Mouse (Mus musculus): ENCODE measurements around the gene Jmjd8. TPM values are rescaled to one million over a fixed set of nuclear protein-coding genes. Genes with fewer than 3 reads are reported as not detected.
A peak's percentile ranks its signal among the peaks of the same experiment; 100 is the strongest.

The Jmjd8 gene
- polyA plus RNA-seq, 1 experiment from 2014 or later, result 55.4 TPM

DNA sequence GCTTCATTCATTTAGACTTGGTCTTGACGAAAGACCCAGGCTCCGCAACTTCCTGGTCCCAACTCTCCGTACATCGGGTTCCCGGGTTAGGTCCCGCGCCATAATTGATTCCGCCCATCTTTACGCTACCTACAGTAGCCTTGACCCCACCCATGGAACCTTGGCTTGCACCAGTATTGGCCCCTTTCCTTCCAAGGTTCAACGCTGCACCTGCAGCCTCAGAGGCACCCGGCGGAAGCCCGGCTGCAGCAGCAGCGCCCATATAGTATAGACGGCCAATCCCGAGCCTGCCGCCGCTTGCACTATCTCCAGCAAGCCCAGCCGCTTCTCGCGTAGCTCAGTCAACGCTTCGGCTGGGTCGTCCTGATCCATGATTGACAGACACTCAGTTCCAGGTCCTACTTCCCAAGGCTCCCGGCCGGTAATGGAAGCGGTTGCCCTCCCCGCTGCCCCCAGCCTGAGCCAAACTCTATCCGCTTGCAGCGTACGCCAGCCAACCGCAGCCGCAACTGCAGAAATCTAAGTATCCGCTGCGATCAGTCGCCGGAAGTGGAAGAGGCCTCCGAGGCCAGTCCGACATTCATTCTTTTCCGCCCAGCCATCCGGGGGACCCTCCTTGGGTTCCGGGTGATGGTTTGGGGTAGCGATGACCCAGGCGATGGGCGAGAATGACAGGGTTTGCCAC lies 36.7 kb upstream of the Jmjd8 start:
- peaks cover 35% of the 10 kb centered on the region for H3K4me1 ChIP-seq (ENCODE audit: control insufficient read depth, insufficient read depth, low read depth, low read length)
- peak overlapping the region; percentile 91 for H3K27ac ChIP-seq (ENCODE audit: low read depth, low read length)
- peak overlapping the region; percentile 67 for H3K4me2 ChIP-seq (ENCODE audit: low read length)
- H3K9ac ChIP-seq (ENCODE audit: low read depth, low read length), result peak overlapping the region; percentile 82
- ATAC-seq, result peak; percentile 66
- peaks cover 3% of the 10 kb centered on the region; the same call in 1 of the 2 replicates for H3K27me3 ChIP-seq (replicated peaks; ENCODE audit: control insufficient read depth, insufficient read depth, low read length)
- H3K36me3 ChIP-seq (ENCODE audit: control insufficient read depth, insufficient read depth, low read length), result peaks cover 13% of the 10 kb centered on the region
- peak overlapping the region; percentile 73 for H3K4me3 ChIP-seq (ENCODE audit: low read length)
- no peaks in the 10 kb centered on the region for H3K9me3 ChIP-seq (ENCODE audit: control insufficient read depth, low read length)
- WGBS, result under 1% methylated on average over 45 of the region's 45 CpGs

GRCm38 (mm10) chr17:25792615-25793014 lies 36.1 kb upstream of the Jmjd8 start, which contains the start of gene Fam173a:
Fam173a (minus strand) TSS chr17:25792901.
- Histone ChIP-seq H3K4me2 (ENCODE audit: low read length) (peak within 1 kb of the TSS; percentile 67), H3K4me3 (ENCODE audit: low read length) (peak within 1 kb of the TSS; percentile 73), H3K36me3 (ENCODE audit: control insufficient read depth, insufficient read depth, low read length) (peaks cover 13% of the 10 kb centered on the region), H3K9ac (ENCODE audit: low read depth, low read length) (peak within 1 kb of the TSS; percentile 82), H3K27me3 (replicated peaks; ENCODE audit: control insufficient read depth, insufficient read depth, low read length) (peaks cover 3% of the 10 kb centered on the region; the same call in 1 of the 2 replicates), H3K27ac (ENCODE audit: low read depth, low read length) (peak within 1 kb of the TSS; percentile 91), H3K4me1 (ENCODE audit: control insufficient read depth, insufficient read depth, low read depth, low read length) (peaks cover 41% of the 10 kb centered on the region), H3K9me3 (ENCODE audit: control insufficient read depth, low read length) (no peaks in the 10 kb centered on the region)
- 1% methylated on average over 14 of the region's 14 CpGs for WGBS
- peak; percentile 50 for ATAC-seq

GRCm38 (mm10) chr17:25794197-25794596 lies 34.5 kb upstream of the Jmjd8 start:
- Histone ChIP-seq H3K4me3 (ENCODE audit: low read length) (no peak overlapping the region), H3K4me1 (ENCODE audit: control insufficient read depth, insufficient read depth, low read depth, low read length) (peaks cover 41% of the 10 kb centered on the region)

GRCm38 (mm10) chr17:25794998-25795397 lies 33.7 kb upstream of the Jmjd8 start:
- no peaks in the 10 kb centered on the region for H3K36me3 ChIP-seq (ENCODE audit: control insufficient read depth, insufficient read depth, low read length)
- peaks cover 41% of the 10 kb centered on the region for H3K4me1 ChIP-seq (ENCODE audit: control insufficient read depth, insufficient read depth, low read depth, low read length)
- peaks cover 3% of the 10 kb centered on the region; the same call in 1 of the 2 replicates for H3K27me3 ChIP-seq (replicated peaks; ENCODE audit: control insufficient read depth, insufficient read depth, low read length)
- H3K9ac ChIP-seq (ENCODE audit: low read depth, low read length), result peak overlapping the region; percentile 32; the same call in 1 of the 2 replicates
- 35% methylated on average over 17 of the region's 17 CpGs for WGBS
- H3K27ac ChIP-seq (ENCODE audit: low read depth, low read length), result peak overlapping the region; percentile 71
- peak overlapping the region; percentile 83 for H3K4me2 ChIP-seq (ENCODE audit: low read length)
- no peak for ATAC-seq
- peak overlapping the region; percentile 65 for H3K4me3 ChIP-seq (ENCODE audit: low read length)
- H3K9me3 ChIP-seq (ENCODE audit: control insufficient read depth, low read length), result no peaks in the 10 kb centered on the region

More at GRCm38 (mm10) chr17:25794197-25794596, 34.5 kb upstream of the Jmjd8 start:
- Histone ChIP-seq H3K9me3 (ENCODE audit: control insufficient read depth, low read length) (no peaks in the 10 kb centered on the region), H3K4me2 (ENCODE audit: low read length) (peak overlapping the region; percentile 27), H3K36me3 (ENCODE audit: control insufficient read depth, insufficient read depth, low read length) (peaks cover 7% of the 10 kb centered on the region; the same call in 1 of the 2 replicates), H3K9ac (ENCODE audit: low read depth, low read length) (no peak overlapping the region), H3K27me3 (replicated peaks; ENCODE audit: control insufficient read depth, insufficient read depth, low read length) (peaks cover 3% of the 10 kb centered on the region; the same call in 1 of the 2 replicates), H3K27ac (ENCODE audit: low read depth, low read length) (peak overlapping the region; percentile 91)
- WGBS, result 16% methylated on average over 13 of the region's 13 CpGs
- ATAC-seq, result no peak

DNA sequence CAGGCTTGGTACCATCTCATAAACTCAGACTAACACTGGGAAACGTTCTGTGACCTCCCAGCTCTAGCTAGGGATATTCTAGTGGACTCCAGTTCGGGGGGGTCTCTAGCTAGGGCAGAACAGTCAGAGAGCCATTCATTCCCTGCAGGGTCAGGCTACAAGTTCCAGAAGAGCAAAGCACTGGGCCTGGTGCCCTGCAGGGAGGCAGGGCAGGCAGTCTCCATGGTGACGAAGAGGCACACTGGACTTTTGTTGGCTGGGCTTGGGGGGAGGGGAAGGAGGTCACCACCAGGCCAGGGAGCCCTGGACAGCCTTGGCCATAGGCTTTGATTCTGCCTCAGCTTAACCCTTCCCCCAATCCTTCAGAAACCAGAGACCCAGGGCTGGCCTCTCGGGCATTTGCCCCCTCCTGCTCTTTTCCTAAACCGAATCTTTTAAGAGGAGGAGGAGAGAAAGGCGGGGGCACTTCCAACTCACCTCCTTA lies 33.0 kb upstream of the Jmjd8 start, which contains the start of gene AC134908.4:
AC134908.4 (minus strand) TSS at position 51 of the 484 bp plus-strand sequence.
- WGBS, result 18% methylated on average over 6 of the region's 6 CpGs
- H3K27ac ChIP-seq (ENCODE audit: low read depth, low read length), result peak within 1 kb of the TSS; percentile 83
- H3K27me3 ChIP-seq (replicated peaks; ENCODE audit: control insufficient read depth, insufficient read depth, low read length), result peaks cover 3% of the 10 kb centered on the region; the same call in 1 of the 2 replicates
- H3K4me1 ChIP-seq (ENCODE audit: control insufficient read depth, insufficient read depth, low read depth, low read length), result peaks cover 37% of the 10 kb centered on the region
- no peaks in the 10 kb centered on the region for H3K36me3 ChIP-seq (ENCODE audit: control insufficient read depth, insufficient read depth, low read length)
- peak; percentile 57 for ATAC-seq
- H3K9me3 ChIP-seq (ENCODE audit: control insufficient read depth, low read length), result no peaks in the 10 kb centered on the region
- peak within 1 kb of the TSS; percentile 67 for H3K9ac ChIP-seq (ENCODE audit: low read depth, low read length)
- peak within 1 kb of the TSS; percentile 65 for H3K4me3 ChIP-seq (ENCODE audit: low read length)
- H3K4me2 ChIP-seq (ENCODE audit: low read length), result peak within 1 kb of the TSS; percentile 83

- peak overlapping the region; percentile 83 for H3K4me2 ChIP-seq (ENCODE audit: low read length)
- H3K9me3 ChIP-seq (ENCODE audit: control insufficient read depth, low read length), result no peaks in the 10 kb centered on the region
- peaks cover 3% of the 10 kb centered on the region; the same call in 1 of the 2 replicates for H3K27me3 ChIP-seq (replicated peaks; ENCODE audit: control insufficient read depth, insufficient read depth, low read length)
- H3K4me3 ChIP-seq (ENCODE audit: low read length), result peak overlapping the region; percentile 65
- peak overlapping the region; percentile 67 for H3K9ac ChIP-seq (ENCODE audit: low read depth, low read length)
- no peaks in the 10 kb centered on the region for H3K36me3 ChIP-seq (ENCODE audit: control insufficient read depth, insufficient read depth, low read length)
- H3K27ac ChIP-seq (ENCODE audit: low read depth, low read length), result peak overlapping the region; percentile 83
- WGBS, result 1% methylated on average over 29 of the region's 37 CpGs
- no peak for ATAC-seq
- peaks cover 30% of the 10 kb centered on the region for H3K4me1 ChIP-seq (ENCODE audit: control insufficient read depth, insufficient read depth, low read depth, low read length)
Observed at GRCm38 (mm10) chr17:25796211-25796771, 32.4 kb upstream of the Jmjd8 start.

DNA sequence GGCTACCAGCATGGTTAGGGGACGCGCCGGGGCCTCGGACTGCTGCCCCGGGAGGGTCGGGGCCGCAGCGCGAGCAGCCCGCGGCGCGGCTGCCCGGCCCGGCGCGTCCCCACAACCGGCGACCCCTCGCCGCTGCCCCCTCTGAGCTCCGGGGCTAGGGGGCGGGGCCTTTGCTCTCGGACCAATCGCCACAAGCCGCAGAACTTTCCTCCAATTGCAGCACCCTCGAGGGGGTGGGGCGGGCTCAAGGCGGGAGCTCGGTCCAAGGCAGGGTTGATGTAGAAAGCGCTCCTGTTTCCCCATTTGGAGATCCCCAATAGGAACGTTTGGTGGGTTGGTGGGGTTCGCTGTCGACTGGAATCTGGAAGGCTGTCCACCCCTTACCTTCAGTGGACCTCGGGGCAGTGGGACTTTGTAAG lies 31.7 kb upstream of the Jmjd8 start, which contains the start of gene Metrn:
Metrn (minus strand) TSS at position 186 of the 419 bp plus-strand sequence.
- peak within 1 kb of the TSS; percentile 83 for H3K27ac ChIP-seq (ENCODE audit: low read depth, low read length)
- peak within 1 kb of the TSS; percentile 65 for H3K4me3 ChIP-seq (ENCODE audit: low read length)
- H3K4me2 ChIP-seq (ENCODE audit: low read length), result peak within 1 kb of the TSS; percentile 83
- peaks cover 28% of the 10 kb centered on the region for H3K4me1 ChIP-seq (ENCODE audit: control insufficient read depth, insufficient read depth, low read depth, low read length)
- no peaks in the 10 kb centered on the region for H3K9me3 ChIP-seq (ENCODE audit: control insufficient read depth, low read length)
- ATAC-seq, result peak; percentile 55
- H3K27me3 ChIP-seq (replicated peaks; ENCODE audit: control insufficient read depth, insufficient read depth, low read length), result peaks cover 3% of the 10 kb centered on the region; the same call in 1 of the 2 replicates
- 0% methylated on average over 28 of the region's 35 CpGs for WGBS
- H3K36me3 ChIP-seq (ENCODE audit: control insufficient read depth, insufficient read depth, low read length), result no peaks in the 10 kb centered on the region
- H3K9ac ChIP-seq (ENCODE audit: low read depth, low read length), result peak within 1 kb of the TSS; percentile 67

DNA sequence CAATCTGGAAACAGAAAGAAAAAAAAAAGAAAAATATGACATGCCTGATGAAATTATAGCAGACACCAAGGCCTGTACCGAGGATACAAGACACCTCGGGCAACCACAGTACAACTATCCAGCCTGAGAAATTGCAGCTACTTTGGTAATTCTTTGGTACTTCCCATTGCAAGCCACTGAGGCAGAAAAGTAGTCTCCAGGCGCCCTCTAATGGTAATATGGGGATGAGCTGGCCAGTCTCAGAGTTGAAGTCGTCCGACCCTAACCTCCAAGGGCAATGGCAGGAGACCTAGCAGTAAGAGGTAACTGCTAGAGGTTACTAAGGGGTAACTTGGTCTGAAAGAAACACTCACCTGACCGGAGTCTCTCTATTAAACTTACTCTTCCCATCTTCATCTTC lies 27.6 kb upstream of the Jmjd8 start:
- H3K4me1 ChIP-seq (ENCODE audit: control insufficient read depth, insufficient read depth, low read depth, low read length), result peaks cover 30% of the 10 kb centered on the region
- peaks cover 3% of the 10 kb centered on the region; the same call in 1 of the 2 replicates for H3K27me3 ChIP-seq (replicated peaks; ENCODE audit: control insufficient read depth, insufficient read depth, low read length)
- no peaks in the 10 kb centered on the region for H3K36me3 ChIP-seq (ENCODE audit: control insufficient read depth, insufficient read depth, low read length)
- H3K4me2 ChIP-seq (ENCODE audit: low read length), result no peak overlapping the region
- H3K9me3 ChIP-seq (ENCODE audit: control insufficient read depth, low read length), result no peaks in the 10 kb centered on the region
- WGBS, result 8% methylated on average over 6 of the region's 6 CpGs
- no peak overlapping the region for H3K27ac ChIP-seq (ENCODE audit: low read depth, low read length)
- H3K9ac ChIP-seq (ENCODE audit: low read depth, low read length), result no peak overlapping the region
- peak; percentile 4; the same call in 1 of the 2 replicates for ATAC-seq
- H3K4me3 ChIP-seq (ENCODE audit: low read length), result no peak overlapping the region
